Mouse (Mus musculus): ENCODE results near the gene Cd79a. TPM values are rescaled to one million over a fixed set of nuclear protein-coding genes. Genes with fewer than 3 reads are reported as not detected.

Cd79a gene
- total RNA-seq, 4 experiments from 2014 or later, result 0.17 to 0.19 TPM; not detected in 2

DNA sequence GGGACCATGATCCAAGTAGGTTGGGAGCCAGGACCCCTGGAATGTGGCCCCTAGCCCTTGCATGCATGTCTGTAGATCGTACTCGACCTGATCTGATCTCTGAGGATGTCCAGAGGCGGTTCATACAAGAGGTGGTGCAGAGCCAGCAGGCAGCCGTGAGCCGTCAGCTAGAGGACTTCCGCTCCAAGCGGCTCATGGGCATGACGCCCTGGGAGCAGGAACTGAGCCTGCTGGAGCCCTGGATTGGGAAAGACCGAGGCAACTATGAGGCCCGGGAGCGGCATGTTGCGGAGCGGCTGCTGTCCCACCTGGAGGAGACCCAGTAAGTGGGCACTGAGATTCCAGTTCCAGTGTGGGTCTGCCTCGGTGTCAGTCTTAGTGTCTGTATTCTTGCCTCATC, 15.3 kb downstream of the Cd79a start:
- no peak for DNase-seq (ENCODE audit: low spot score in 2 of 2)

DNA sequence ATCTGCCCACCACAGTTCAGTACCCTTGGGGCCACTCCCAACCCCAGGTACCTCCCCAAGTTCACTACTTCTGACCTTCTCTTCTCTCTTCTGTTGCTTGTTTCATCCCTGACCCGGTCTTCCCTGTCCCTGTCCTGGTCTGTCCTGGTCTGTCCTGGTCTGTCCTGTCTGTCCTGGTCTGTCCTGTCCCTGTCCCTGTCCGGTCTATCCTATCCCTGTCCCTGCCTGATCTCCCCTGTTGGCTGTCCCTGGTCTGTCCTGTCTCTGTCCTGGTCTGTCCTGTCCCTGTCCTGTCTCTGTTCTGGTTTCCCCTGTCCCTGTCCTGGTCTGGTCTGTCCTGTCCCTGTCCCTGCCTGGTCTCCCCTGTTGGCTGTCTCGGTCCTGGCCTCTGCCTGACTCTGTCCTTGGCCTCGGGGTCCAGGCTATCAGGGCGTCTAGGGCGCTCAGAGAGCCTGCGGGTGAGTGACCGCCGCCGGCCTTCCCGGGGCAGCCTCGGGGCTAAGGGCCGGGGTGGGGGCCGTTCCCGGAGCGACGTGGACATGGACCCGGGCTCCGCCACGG, 21.7 kb downstream of the Cd79a start:
- DNase-seq (ENCODE audit: low spot score in 2 of 2), result no peak

DNA sequence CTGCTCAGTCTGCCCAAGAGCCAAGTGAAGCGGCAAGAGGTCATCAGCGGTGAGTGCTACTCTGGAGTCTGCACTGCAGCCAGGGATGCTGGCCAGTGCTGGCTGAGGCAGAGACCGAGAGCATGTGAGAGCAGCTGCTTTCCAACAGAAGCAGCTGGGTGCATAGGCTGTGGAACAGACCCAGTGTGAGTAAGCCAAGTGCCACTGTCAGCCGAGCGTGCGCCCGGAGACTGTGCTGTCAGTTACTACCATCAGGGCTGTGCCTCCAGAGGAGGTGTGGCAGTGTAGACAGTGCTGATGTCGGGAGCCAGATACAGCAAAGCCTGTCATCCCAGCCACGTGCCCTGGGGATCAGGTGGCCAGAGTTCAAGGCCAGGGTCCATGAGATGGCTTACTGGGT, 22.5 kb downstream of the Cd79a start:
- peak; percentile 68 to 79 for DNase-seq (ENCODE audit: low spot score in 2 of 2)

DNA sequence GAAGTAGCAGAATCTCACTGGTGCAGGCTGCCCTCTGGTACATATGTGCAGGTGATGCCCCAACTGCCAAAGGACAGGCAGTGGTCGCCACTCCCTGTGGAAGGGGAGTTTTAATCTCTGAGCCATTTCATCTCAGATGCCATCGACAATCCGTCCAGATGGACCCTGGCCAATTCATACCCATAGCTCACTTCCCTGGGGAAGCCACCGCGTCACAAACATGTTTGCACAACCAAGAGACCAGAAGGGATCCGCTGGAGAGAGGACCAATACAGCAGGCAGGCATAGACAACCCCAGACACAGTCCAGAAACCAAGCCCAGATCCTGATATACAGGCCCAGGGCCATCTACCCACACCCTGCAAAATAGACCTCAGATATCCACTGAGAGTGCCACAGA, 33.3 kb downstream of the Cd79a start:
- no peak for DNase-seq (ENCODE audit: low spot score in 2 of 2)

DNA sequence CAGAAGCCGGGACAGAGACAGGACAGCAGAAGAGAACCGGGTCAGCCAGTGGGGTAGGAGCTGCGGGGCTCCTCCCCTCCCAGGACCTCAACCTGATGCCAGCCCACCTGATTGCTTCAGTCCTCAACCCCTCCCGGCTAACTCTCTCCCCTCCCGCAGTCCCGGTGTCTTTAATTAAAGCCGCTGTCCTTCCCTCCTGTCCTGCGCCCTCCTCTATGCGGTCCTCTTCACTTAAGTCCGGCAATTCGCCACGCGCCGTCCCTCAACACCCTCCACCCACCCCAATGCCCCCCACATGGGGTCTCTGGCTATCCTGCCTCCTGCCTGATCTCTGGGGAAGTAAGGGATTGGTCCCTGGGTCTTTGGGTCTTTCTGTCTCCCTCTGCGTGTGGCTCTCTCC, 34.5 kb downstream of the Cd79a start:
- DNase-seq (ENCODE audit: low spot score in 2 of 2), result no peak

DNA sequence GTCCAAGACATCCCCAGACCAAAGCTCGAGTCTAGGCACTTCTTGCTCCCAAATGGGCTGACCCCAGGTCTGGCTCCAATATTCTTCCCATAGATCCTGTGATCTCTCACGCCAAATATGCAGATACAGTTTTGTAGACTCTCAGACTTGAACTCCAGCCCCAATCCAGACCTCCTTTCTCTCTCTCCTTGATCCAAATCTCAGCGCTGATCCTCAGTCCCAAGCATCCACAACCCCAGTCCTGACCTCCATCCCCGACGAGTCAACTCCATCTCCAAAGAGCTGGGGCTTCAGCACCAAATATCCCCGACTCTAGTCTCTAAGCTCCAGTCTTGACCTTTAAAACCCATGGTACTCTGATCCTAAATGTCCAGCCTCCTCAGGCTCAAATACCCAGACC, 46.5 kb downstream of the Cd79a start:
- no peak for DNase-seq (ENCODE audit: low spot score in 2 of 2)

DNA sequence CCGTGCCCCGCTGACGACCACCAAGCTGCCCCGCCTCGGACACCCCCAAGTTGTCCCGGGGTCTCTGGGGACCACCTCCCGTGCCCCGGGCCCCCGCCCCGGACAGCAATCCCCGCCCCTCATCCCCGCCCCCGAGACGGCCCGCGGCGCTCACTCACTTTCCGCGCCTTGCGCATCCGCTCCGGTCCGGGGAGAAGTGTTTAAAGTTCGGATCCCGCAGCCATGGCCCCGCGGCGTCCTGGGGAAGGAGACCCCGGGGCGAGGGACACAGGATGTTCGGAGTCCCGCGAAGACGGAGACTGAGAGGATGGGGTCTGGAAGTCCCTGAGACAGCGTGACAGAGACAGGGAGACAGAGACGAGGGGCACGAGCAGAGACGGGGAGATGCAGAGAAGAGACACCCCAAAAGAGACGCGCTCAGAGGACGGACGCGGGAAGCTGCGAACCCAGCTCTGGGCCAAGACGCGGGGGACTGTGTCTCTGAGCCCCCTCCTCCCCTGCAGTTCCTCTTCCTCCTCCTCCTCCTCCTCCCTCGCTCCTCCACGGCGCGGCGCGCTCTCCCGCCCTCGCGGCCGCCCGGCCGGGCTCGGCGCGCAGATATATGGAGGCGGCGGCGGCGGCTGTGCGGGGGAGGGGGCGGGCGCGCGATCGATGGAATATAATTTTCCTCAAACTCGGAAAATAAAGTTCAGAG, 47.2 kb downstream of the Cd79a start, which contains the start of gene Gm4881:
Gene Gm4881, minus strand, starts transcription at position 238 of the 694 bp plus-strand sequence.
- DNase-seq (ENCODE audit: low spot score in 2 of 2), result no peak

DNA sequence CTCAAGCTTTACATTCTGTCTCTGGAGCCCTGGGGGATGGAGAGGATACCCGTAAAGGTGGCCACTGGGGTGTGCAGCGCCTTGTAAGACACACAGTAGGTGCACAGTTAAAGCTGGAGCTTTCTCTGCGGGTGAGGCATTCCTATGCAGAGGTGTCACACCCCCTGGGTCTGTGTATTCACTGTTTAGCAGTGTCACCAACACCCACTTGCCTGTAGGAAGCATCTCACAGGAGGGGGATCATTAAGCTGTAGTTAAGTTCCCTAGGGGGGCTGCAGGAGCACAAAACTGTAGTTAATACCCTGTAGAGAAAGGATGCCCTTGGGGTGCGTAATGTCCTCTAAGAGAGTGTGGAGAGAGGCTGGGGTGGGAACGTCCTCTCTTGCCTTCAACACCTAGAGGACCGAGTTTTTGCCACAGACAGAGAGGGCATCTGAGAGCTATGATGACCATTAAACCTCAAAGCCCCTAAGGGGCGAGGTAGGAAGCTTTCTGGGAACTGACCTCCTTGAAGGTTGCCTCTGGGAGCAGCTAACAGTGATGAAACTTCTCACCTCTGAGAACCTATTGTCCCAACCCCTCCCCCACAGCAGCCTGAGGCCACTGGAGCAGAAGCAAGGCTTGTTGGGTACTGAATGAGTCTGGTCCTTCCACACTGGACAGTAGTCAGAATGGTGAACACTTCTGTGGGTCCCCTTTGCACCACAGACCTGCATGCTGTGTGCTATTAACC, 50.3 kb downstream of the Cd79a start:
- no peak for DNase-seq (ENCODE audit: low spot score in 2 of 2)

DNA sequence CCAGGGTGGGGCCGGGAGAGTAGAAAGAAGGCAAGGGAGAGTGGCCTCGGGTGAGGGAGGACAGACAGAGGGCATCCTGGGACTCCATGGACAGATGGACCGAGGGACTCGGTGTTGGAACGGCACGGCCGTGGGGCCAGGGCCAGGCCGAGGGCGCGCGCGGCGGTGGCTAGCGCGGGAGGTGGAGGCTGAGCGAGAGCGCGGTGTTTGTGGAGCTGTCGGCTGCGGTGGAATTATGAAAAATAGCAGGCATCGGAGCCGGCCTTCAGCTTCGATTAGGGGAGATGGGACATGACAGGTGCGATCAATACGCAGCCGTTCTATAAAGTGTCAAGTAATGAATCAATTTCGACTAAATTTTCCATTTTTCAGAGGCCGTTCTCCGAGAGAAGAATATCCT, 51.6 kb downstream of the Cd79a start:
- DNase-seq (ENCODE audit: low spot score in 2 of 2), result no peak

DNA sequence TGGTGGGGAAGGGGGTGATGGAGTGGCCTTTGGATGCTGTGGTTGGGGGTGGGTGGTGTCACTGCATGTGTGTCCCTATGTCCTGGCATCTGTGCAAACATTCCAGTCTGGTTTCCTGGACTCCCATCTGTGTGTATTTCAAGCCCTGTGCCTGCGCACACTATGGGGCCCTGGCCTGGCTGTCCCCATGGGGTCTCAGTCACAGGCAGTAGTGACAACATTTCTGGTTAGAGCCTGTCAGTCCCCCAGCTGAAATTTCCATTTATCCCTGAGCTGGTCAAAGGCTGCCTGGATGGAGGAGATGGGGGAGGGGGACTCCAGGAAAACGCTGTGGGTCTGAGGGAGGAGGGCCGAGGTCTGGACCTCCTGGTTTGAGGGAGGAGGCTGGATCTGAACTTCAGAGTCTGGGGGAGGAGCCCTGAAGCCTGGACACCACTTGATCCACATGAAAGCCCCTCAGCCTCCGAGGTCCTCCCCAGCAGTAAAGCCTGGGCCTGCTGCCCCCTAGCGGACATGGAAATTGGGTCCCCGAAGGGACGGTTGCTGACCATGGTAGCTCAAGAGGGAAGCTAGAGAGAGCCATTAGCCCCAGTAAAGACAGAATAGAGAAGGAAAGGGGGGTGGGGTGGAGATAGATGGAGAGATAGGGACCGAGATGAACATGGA, 52.9 kb downstream of the Cd79a start:
- peak; percentile 25 to 28 for DNase-seq (ENCODE audit: low spot score in 2 of 2)

Other genes starting within 250 kb of the Cd79a start
- not detected for gene Tex101, start 220.7 kb upstream of the Cd79a start, total RNA-seq (2022)
- not detected for gene BC049730, start 188.1 kb upstream of the Cd79a start, total RNA-seq (2022)
- gene Gm4763, start 170.5 kb upstream of the Cd79a start, total RNA-seq (2022), result not detected
- not detected for gene Cd177, start 137.1 kb upstream of the Cd79a start, total RNA-seq (2022)
- gene Ceacam10, start 120.2 kb upstream of the Cd79a start, total RNA-seq (2022), result not detected
- gene Gm9844, start 35.2 kb upstream of the Cd79a start, total RNA-seq (2022), result not detected
- not detected for gene Lypd4, start 27.4 kb upstream of the Cd79a start, total RNA-seq (2022)
- not detected for gene Dmrtc2, start 27.3 kb upstream of the Cd79a start, total RNA-seq (2022)
- 100 to 1,000 TPM; 382 to 444 (median 398) TPM for gene Rps19, start 13.0 kb upstream of the Cd79a start, total RNA-seq (2022)
- 10 to 100 TPM; 19.1 to 25.5 (median 22.5) TPM for gene Arhgef1, start 5.5 kb downstream of the Cd79a start, total RNA-seq (2022)
- gene Gm4881, start 47.1 kb downstream of the Cd79a start, total RNA-seq (2022), result not detected
- 100 to 1,000 TPM; 255 to 297 (median 267) TPM for gene Rabac1, start 75.4 kb downstream of the Cd79a start, total RNA-seq (2022)
- under 1 TPM; 0.25 to 0.58 (median 0.46) TPM for gene Atp1a3, start 108.6 kb downstream of the Cd79a start, total RNA-seq (2022)
- 1 to 10 TPM; 1.3 to 3.2 (median 2.2) TPM for gene Grik5, start 175.0 kb downstream of the Cd79a start, total RNA-seq (2022)
- 1 to 10 TPM; 6.5 to 9.3 (median 9.0) TPM for gene Zfp574, start 175.2 kb downstream of the Cd79a start, total RNA-seq (2022)